Mouse (Mus musculus) erythroblast, embryonic 14.5 days (primary cell): ENCODE measurements around the gene Hmgb1. TPM values are rescaled to one million over a fixed set of nuclear protein-coding genes. Genes with fewer than 3 reads are reported as not detected.

Experiments
- H3K27me3 ChIP-seq: 2 replicates; pipeline ENCODE4 v1.6.1; 2012; ENCODE audit warnings: inconsistent platforms; ENCODE audit not compliant: control insufficient read depth
- H3K36me3 ChIP-seq: 2 replicates; pipeline ENCODE4 v1.6.1; 2012; ENCODE audit warnings: mild to moderate bottlenecking, inconsistent platforms; ENCODE audit not compliant: control insufficient read depth
- H3K4me1 ChIP-seq: 2 replicates; pipeline ENCODE4 v1.6.1; 2012; ENCODE audit warnings: inconsistent platforms; ENCODE audit not compliant: control insufficient read depth
- H3K4me3 ChIP-seq: replicated peaks from 2 replicates; pipeline ENCODE3; 2012; ENCODE audit warnings: moderate library complexity, mild to moderate bottlenecking, inconsistent platforms
- H3K9me3 ChIP-seq: 2 replicates; pipeline ENCODE4 v1.6.1; 2012; ENCODE audit warnings: low read length, inconsistent platforms, mixed read lengths; ENCODE audit not compliant: control insufficient read depth
- GATA1 ChIP-seq: IDR thresholded peaks from 2 replicates; pipeline ENCODE4 v1.6.1; 2012; ENCODE audit warnings: low read length, inconsistent platforms, mixed read lengths
- TAL1 ChIP-seq: IDR thresholded peaks from 3 replicates; pipeline ENCODE4 v1.6.1; 2012; ENCODE audit warnings: low read length, inconsistent platforms, mixed read lengths
- polyA plus RNA-seq: library from polyadenylated mRNA; stranded (reverse); fragments of >175 nt; gene quantifications from 2 replicates; pipeline ENCODE4 v1.2.3, GENCODE M21; 2012

Gene Hmgb1
- polyA plus RNA-seq, 1 experiment: 99.1 TPM

DNA sequence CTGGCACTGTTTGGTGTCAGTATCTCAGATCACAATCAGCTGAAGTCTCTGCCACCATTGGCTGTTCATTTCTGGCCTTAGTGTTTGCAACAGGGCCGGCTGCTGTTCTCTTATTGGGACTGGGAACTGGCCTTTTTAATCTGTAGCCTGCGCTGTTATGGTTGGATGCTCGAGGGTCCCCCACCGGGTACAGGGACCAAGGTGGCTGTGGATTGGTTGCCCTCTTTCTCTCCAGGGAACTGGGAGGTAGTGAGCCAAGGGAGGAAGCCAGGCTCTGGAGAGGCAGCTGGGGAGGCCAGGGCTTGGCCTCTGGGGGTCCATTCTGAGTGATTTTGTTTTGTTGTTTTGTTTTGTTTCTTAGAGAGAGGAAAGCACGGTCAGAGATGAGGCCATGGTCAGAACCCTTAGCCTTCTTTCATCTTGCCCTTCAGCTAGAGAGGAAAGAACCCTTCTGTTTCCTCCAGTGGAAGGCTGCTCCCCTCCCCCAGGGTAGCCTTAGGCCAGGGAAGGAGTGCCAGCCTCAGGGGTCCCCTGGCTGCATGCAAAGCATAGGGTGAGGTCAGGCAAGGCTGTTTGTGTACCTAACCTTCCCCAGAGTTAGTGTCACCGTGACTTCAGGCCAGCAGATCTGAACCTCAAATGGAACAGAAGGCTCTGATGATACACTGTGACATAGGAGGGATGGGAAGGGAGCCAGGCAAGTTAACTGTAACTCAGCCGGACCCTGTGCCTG is 66.3 kb downstream of the Hmgb1 start:
- TF ChIP-seq TAL1: no peak
- no peak for TF ChIP-seq GATA1
- Histone ChIP-seq H3K4me3 (no peak overlapping the region), H3K9me3 (no peaks in the 10 kb centered on the region), H3K36me3 (no peaks in the 10 kb centered on the region), H3K4me1 (no peaks in the 10 kb centered on the region), H3K27me3 (no peaks in the 10 kb centered on the region; the same call in 1 of the 2 replicates)

DNA sequence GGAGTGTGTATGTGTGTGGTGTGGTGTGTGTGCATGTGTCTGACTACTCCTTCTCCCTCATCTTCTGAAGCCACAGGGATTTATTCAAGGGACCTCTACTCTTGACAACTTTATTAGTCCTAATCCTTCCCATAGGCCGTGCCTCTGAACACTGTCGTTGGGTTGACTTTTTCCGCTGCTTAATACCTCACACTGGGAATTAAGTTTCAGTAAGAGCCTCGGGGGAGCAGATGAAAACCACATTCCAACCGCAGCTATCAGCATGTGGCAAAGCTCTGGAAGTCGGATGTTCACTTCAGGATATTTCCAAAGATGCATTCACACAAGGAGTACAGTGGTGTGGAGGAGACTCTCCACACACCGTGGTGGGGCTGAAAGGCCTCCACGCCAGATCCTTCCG is 69.7 kb downstream of the Hmgb1 start:
- Histone ChIP-seq H3K27me3 (no peaks in the 10 kb centered on the region), H3K4me3 (no peak overlapping the region), H3K9me3 (no peaks in the 10 kb centered on the region), H3K4me1 (peaks cover 15% of the 10 kb centered on the region), H3K36me3 (no peaks in the 10 kb centered on the region)
- TF ChIP-seq TAL1 (no peak), GATA1 (no peak)

DNA sequence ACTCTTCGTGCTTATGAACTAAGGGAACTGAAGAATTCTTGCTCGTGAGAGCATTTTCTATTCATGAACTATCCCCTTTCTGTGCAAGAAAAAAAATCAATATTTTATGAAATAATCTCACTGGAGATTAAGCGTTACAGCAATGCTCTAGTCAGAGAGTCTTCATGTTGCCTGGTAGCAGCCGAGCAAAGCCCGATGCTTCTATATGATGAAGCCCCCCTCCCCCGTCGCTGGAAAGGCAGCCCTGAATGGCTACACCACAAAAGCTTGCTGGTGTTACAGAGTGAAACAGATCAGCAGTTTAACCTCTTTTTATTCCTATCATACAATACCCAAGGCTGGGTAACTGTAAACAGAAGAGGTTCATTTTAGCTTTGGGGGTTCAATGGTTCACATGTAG is 70.3 kb downstream of the Hmgb1 start:
- no peak for TF ChIP-seq TAL1
- no peak for TF ChIP-seq GATA1
- Histone ChIP-seq H3K4me1 (peaks cover 20% of the 10 kb centered on the region), H3K9me3 (no peaks in the 10 kb centered on the region), H3K27me3 (no peaks in the 10 kb centered on the region), H3K4me3 (no peak overlapping the region), H3K36me3 (no peaks in the 10 kb centered on the region)

DNA sequence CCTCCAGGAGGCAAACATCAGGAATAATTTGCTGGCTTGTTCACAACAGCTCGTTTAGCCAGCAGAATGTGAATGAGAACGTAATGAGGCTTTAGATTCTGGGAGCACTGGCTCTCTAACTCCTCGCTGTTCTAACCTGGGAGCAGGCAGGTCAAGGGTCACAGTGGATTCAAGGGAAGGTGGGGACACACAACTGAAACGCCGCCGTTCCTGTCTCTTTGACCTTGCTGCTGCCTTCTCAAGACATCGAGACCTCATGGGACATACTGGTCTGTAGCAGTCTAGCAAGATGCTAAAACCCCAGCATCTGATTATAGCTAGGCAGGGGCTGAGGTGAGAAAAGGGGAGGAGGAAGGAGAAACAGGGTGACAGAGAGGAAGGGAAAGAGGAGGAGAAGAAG is 70.8 kb downstream of the Hmgb1 start:
- H3K4me3 ChIP-seq: no peak overlapping the region
- no peaks in the 10 kb centered on the region for H3K36me3 ChIP-seq
- H3K4me1 ChIP-seq: peaks cover 26% of the 10 kb centered on the region
- H3K27me3 ChIP-seq: no peaks in the 10 kb centered on the region
- H3K9me3 ChIP-seq: no peaks in the 10 kb centered on the region
- TF ChIP-seq GATA1: no peak
- no peak for TF ChIP-seq TAL1

DNA sequence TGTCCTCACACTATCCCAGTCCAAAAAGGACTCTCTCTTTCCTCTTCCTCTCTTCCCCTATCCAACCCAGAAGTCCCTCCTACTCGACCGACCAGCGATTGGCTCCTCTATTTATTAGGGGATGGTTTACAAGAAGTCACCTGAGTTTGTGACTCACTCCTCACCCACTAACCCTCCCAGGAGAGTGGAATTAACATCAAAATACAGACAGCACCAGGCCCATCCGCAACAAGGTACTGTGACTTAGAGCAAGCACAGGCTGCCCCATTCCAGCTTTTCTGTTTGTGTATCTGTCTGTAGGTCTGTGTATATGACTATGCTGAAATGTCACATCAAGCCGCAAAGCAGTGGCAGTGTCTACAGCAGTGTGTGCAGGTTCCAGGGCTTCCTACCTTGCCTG is 71.7 kb downstream of the Hmgb1 start:
- Histone ChIP-seq H3K4me3 (no peak overlapping the region), H3K36me3 (no peaks in the 10 kb centered on the region), H3K9me3 (no peaks in the 10 kb centered on the region), H3K27me3 (no peaks in the 10 kb centered on the region), H3K4me1 (peaks cover 34% of the 10 kb centered on the region)
- TF ChIP-seq GATA1 (no peak), TAL1 (no peak)

DNA sequence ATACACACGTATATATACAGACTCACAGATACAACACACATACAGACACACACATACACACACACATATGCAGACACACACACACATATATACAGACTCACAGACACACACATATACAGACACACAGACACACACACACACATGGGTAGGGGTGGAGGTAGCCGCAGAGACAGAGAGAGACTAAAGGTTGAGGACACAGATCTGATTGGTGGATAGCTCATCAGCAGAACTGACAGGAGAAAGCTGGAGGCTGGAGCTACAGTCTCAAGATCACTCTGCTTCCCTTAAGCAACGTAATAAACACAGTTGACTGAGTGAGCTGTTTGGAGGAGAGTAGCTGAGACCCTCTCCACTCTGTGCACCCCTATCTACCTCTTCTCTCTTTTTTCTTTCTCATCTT is 75.1 kb downstream of the Hmgb1 start:
- Histone ChIP-seq H3K36me3 (no peaks in the 10 kb centered on the region), H3K27me3 (no peaks in the 10 kb centered on the region), H3K4me3 (no peak overlapping the region), H3K4me1 (peaks cover 39% of the 10 kb centered on the region), H3K9me3 (no peaks in the 10 kb centered on the region)
- no peak for TF ChIP-seq GATA1
- no peak for TF ChIP-seq TAL1

DNA sequence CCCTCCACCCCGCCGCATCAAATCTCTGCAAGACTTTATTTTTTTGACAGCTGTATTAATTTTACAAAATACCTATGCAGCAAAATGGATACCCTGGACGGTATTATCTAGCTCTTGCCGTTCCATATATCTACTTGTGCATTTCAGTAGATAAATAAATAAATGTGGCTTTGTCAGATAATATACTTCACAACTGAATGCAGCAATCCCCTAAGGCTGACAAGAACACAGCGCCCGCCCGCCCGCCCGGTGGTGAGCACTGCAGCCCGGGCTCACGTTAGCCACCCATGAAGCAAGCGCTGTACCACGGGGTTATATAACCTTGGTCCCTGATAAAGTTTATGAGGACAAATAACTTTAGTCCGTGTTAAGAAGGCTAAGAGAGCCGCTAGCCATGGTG is 76.1 kb downstream of the Hmgb1 start:
- TF ChIP-seq GATA1: no peak
- no peak for TF ChIP-seq TAL1
- no peaks in the 10 kb centered on the region for H3K36me3 ChIP-seq
- H3K4me3 ChIP-seq: no peak overlapping the region
- no peaks in the 10 kb centered on the region for H3K9me3 ChIP-seq
- peaks cover 39% of the 10 kb centered on the region for H3K4me1 ChIP-seq
- no peaks in the 10 kb centered on the region for H3K27me3 ChIP-seq

DNA sequence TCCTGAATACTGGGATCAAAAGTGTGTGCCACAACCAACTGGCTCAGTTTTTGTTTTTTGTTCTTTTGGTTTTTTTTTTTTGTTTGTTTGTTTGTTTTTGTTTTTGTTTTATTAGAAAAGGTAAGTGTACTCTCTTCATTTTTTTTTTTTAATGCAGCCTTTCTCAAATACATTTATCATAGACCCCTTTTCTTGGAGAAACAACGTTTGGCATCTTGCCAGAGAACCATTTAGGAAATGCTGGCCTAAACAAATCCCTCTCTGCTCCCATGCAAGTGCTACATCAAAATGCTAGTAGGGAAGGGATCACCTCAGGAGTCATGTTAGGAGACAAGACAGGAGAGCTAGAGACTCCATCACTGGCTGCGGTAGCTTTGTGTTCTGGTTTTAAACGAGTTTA is 76.7 kb downstream of the Hmgb1 start:
- peaks cover 39% of the 10 kb centered on the region for H3K4me1 ChIP-seq
- no peak overlapping the region for H3K4me3 ChIP-seq
- no peaks in the 10 kb centered on the region for H3K27me3 ChIP-seq
- TF ChIP-seq GATA1: no peak
- H3K9me3 ChIP-seq: no peaks in the 10 kb centered on the region
- no peaks in the 10 kb centered on the region for H3K36me3 ChIP-seq

DNA sequence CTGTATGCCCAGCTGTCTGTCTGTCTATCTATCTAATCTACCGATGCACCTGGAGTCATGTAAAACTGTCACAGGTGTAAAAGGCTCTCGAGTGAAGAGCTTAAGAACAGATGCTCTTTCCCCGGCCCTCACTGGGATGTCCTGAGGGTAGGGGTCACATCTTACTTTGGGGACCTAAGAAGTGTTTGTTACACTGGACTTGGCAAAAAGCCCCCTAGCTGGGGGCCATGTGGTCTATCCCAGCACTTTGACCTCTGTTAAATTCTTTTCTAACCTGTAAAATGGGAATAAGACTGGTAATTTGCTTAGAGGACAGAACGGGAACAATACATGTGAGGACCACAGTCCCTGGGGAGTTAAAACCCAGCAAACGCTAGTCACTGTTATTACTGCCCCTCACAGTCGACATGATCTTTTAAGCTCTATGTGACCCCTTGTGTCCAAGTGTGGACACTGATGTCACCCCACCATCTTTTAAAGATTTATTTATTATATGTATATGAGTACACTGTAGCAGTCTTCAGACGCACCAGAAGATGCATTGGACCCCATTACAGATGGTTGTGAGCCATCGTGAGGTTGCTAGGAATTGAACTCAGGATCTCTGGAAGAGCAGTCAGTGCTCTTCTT is 80.1 kb downstream of the Hmgb1 start:
- TF ChIP-seq GATA1: no peak
- no peak for TF ChIP-seq TAL1
- Histone ChIP-seq H3K4me3 (no peak overlapping the region), H3K9me3 (peaks cover 5% of the 10 kb centered on the region), H3K27me3 (no peaks in the 10 kb centered on the region), H3K4me1 (peaks cover 21% of the 10 kb centered on the region), H3K36me3 (no peaks in the 10 kb centered on the region)

DNA sequence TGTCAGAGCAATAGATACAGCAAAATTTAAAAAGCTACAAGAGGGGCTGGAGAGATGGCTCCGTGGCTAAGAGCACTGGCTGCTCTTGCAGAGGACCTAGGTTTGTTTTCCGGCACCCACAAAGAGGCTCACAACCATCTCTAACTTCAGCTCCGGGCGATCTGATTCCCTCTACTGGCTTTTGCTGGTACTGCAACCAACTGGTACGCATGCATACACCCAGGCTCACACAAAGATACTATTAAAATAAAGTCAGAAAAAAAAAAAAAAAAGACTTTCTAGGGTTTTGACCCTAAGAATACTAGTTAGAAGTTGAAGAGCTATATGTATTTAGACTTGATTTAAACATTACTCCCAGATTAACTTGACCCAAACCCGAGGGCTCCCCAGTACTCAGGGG is 82.4 kb downstream of the Hmgb1 start:
- Histone ChIP-seq H3K4me3 (no peak overlapping the region), H3K27me3 (peaks cover 2% of the 10 kb centered on the region; the same call in 1 of the 2 replicates), H3K9me3 (peaks cover 5% of the 10 kb centered on the region), H3K36me3 (no peaks in the 10 kb centered on the region), H3K4me1 (peaks cover 2% of the 10 kb centered on the region)
- TF ChIP-seq TAL1 (no peak), GATA1 (no peak)
